Mouse (Mus musculus) kidney, adult 2 months (tissue): ENCODE data around the gene Tns3. TPM values are rescaled to one million over a fixed set of nuclear protein-coding genes. Genes with fewer than 3 reads are reported as not detected.

ENCODE experiments used
- DNase-seq: peaks from one replicate; pipeline ENCODE4 v3.0.0; 2021
- H3K27ac ChIP-seq: fragments of 200-500 bp; 2 replicates; pipeline ENCODE4 v1.5.1; 2012; ENCODE audit warnings: low read depth, low read length, control low read depth, inconsistent platforms; ENCODE audit not compliant: insufficient read depth
- H3K27me3 ChIP-seq: fragments of 200-500 bp; replicated peaks from 2 replicates; pipeline ENCODE4 v1.6.1; 2012; ENCODE audit warnings: mild to moderate bottlenecking, moderate library complexity, low read length, inconsistent platforms; ENCODE audit not compliant: control insufficient read depth, insufficient read depth
- H3K36me3 ChIP-seq: fragments of 200-500 bp; 2 replicates; pipeline ENCODE4 v1.6.1; 2012; ENCODE audit warnings: mild to moderate bottlenecking, moderate library complexity, low read length, inconsistent platforms; ENCODE audit not compliant: control insufficient read depth, insufficient read depth
- H3K4me1 ChIP-seq: fragments of 200-500 bp; 2 replicates; pipeline ENCODE4 v1.6.1; 2011; ENCODE audit warnings: low read length; ENCODE audit not compliant: control insufficient read depth, insufficient read depth
- H3K4me3 ChIP-seq: fragments of 200-500 bp; 2 replicates; pipeline ENCODE4 v1.5.1; 2011; ENCODE audit warnings: mild to moderate bottlenecking, low read depth, low read length, control low read depth; ENCODE audit not compliant: insufficient read depth
- CTCF ChIP-seq: fragments of 200-500 bp; conservative IDR thresholded peaks from 2 replicates; pipeline ENCODE4 v1.5.1; 2011; ENCODE audit warnings: low read depth, mild to moderate bottlenecking, control low read depth, low read length, moderate library complexity, mixed read lengths; ENCODE audit not compliant: insufficient read depth, insufficient read length
- POLR2A ChIP-seq: fragments of 200-500 bp; IDR thresholded peaks from one replicate; pipeline ENCODE4 v1.6.1; 2011; ENCODE audit warnings: low read depth, low read length, control low read depth
- WGBS: fragments of 180-500 bp; shearing (Covaris S2); methylation state at CpG from one replicate; pipeline ENCODE4 v1.1.7; 2018; 5-methylcytosine and 5-hydroxymethylcytosine counted together
- polyA plus RNA-seq: library from polyadenylated mRNA; depleted of rRNA; stranded (reverse); fragments of >200 nt; gene quantifications from 2 replicates; pipeline ENCODE4 v1.2.3, GENCODE M21; 2012

Tns3 gene
- polyA plus RNA-seq, 1 experiment = 63.7 TPM

DNA sequence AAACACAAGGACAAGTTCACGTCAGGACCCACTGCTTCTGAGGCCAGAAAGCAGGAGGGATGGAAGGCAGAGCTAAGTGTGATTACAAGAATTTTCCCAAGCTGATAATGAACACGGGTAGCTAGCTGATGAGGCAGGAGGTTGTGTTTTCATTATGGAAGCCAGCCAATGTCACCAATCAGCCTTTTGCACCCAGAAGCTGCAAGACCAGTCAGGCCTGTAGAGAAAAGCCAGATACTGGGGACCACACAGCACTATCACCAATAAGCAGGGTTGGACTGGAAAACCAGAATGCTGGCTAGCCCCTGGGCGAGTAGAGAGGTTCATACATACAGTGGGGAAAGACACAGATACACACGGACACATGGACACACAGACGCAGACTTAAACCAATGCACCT, 73.1 kb downstream of the Tns3 start:
- peak; percentile 51 for DNase-seq
- Histone ChIP-seq H3K4me3 (no peak overlapping the region), H3K4me1 (peaks cover 25% of the 10 kb centered on the region), H3K27me3 (no peaks in the 10 kb centered on the region), H3K36me3 (no peaks in the 10 kb centered on the region), H3K27ac (no peak overlapping the region)
- 77% methylated on average over 5 of the region's 5 CpGs for WGBS
- TF ChIP-seq CTCF (no peak), POLR2A (no peak)

DNA sequence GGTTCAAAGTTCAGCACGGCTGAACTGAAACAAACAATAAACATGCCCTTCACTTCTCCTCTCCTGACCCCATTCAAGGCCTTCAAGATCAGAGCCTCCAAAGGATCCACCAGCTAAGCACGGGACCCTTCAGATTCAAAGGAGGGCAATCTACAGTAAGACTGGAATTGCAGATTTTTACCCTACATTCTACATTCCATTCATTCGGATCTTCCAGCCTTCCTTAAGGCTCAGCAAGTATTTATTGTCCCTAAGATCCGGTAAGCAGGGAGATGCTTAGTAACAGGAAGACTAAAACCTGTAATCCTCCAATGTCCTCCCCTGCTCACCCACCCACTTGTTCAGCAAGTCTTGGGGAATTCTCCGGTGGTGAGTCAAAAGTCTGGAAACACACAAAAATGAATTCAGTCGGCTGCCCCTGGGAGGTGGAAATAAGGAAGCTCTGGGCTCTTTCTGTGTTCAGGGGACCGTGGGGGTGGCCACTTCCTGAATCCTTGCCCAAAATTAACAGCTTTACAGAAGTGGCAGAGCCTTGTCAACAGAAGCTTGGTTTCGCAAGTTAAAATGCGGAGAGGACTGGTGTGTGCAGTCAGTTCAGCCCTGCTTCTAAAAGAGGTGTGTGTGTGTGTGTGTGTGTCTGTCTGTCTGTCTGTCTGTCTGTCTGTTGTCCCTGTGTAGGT, 75.0 kb downstream of the Tns3 start:
- Histone ChIP-seq H3K4me1 (peaks cover 26% of the 10 kb centered on the region), H3K4me3 (no peak overlapping the region), H3K27ac (peak overlapping the region; percentile 59), H3K36me3 (no peaks in the 10 kb centered on the region), H3K27me3 (no peaks in the 10 kb centered on the region)
- no peak for TF ChIP-seq POLR2A
- TF ChIP-seq CTCF = no peak
- peak; percentile 49 for DNase-seq
- WGBS = 33% methylated on average over 9 of the region's 9 CpGs

DNA sequence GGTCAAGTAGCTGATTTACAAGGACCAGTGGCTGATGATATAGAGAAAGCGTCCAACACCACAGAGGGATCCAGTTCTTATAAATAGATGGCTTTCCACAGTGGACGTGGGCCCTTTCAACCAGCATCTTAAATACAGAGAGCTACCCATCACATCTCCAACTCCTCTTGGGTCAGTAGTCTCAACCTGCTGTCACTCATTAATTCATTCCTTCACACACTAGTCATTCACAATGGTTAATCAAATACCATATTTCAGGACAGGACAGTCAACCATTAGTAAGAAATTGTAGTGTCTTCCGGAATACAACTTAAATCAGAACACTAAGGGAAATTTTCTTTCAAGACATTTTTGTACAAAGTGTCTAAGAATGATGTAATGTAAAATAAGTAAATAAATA, 76.4 kb downstream of the Tns3 start:
- Histone ChIP-seq H3K36me3 (no peaks in the 10 kb centered on the region), H3K4me1 (peaks cover 27% of the 10 kb centered on the region), H3K27me3 (no peaks in the 10 kb centered on the region), H3K27ac (no peak overlapping the region), H3K4me3 (no peak overlapping the region)
- peak; percentile 56 for DNase-seq
- no peak for TF ChIP-seq POLR2A
- no peak for TF ChIP-seq CTCF
- 69% methylated on average over 3 of the region's 3 CpGs for WGBS

DNA sequence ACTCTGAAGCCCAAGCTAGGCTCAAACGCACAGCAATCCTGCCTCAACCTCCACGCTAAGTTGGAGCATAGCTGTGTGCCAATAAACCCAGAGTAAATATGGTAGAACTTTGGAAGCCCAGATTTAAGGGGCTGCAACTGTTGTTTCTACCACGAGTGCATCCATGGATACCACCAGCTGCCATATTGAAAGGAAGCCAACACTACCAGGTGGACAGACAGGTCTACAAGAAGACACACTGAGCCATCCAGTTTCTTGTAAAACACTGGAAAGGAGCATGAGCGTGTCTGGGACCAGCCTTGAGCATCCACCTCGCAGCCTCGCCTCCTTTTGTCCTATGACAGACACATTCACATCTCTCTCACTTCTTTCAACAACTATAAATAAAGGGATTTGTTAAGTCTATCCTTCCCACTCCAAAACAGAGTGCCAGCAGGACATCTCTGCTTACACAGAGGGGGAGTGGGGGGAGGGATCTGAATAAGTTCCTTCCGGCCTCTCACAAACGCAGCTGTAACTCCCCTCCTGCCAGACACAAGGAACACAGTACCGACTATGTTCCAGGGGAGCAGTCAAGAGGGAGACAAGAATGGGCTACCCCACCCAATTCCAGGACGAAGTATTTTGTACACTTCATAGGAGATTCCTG, 77.2 kb downstream of the Tns3 start:
- H3K27ac ChIP-seq = no peak overlapping the region
- 77% methylated on average over 10 of the region's 10 CpGs for WGBS
- no peaks in the 10 kb centered on the region for H3K27me3 ChIP-seq
- DNase-seq = no peak
- TF ChIP-seq POLR2A = no peak
- H3K36me3 ChIP-seq = no peaks in the 10 kb centered on the region
- no peak overlapping the region for H3K4me3 ChIP-seq
- H3K4me1 ChIP-seq = peaks cover 25% of the 10 kb centered on the region

DNA sequence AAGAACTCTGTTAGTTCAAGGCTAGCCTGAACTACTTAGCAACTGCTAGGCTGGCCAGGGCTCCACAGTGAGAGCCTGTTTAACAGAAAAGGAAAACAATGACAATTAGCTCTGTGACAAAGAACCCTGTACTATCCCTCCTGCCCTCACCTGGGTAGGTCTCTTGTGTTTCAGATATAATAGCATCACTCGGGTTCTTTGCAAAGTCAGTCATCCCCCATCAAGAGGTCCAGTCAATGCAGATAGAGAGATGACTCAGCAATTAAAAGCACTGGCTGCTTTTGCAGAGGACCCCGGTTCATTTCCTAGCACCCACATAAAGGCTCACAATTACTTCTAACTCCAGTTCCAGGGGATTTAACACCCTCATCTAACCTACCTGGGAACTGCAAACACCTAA, 78.0 kb downstream of the Tns3 start:
- Histone ChIP-seq H3K27me3 (no peaks in the 10 kb centered on the region), H3K4me3 (no peak overlapping the region), H3K4me1 (peaks cover 25% of the 10 kb centered on the region), H3K27ac (no peak overlapping the region), H3K36me3 (0 out of 2 replicates have a peak, but pooled peaks cover under 1% of the 10 kb centered on the region)
- TF ChIP-seq POLR2A = no peak
- TF ChIP-seq CTCF = no peak
- no peak for DNase-seq
- WGBS = 86% methylated on average over 2 of the region's 2 CpGs

- Histone ChIP-seq H3K4me3 (no peak overlapping the region), H3K27me3 (no peaks in the 10 kb centered on the region), H3K4me1 (peaks cover 25% of the 10 kb centered on the region), H3K36me3 (0 out of 2 replicates have a peak, but pooled peaks cover 2% of the 10 kb centered on the region), H3K27ac (no peak overlapping the region)
- WGBS = 69% methylated on average over 3 of the region's 3 CpGs
- DNase-seq = no peak
- TF ChIP-seq CTCF = no peak
- no peak for TF ChIP-seq POLR2A
These were observed 78.6 kb downstream of the Tns3 start for GRCm38 (mm10) chr11:8585686-8586085.

DNA sequence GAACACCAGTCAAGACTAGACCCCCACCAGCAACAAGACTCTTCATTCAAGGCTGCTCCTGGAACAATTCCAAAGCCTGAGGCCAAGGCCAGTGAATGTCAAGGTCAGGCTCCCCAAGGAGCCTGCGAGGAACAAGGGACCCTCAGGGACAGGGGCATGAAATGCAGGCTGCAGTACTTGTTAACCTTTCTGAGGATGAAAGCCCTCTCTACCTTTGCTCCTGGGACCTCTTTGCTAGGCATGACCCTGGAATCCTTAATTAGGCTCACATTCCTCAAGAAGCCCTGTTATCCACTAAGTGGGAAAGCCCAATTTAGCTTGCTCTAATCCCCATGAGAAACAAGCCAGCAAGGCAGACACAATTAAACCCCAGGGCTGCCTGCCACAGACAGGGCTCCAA, 79.4 kb downstream of the Tns3 start:
- WGBS = 50% methylated on average over 1 of the region's 1 CpGs
- no peak overlapping the region for H3K4me3 ChIP-seq
- peaks cover 25% of the 10 kb centered on the region for H3K4me1 ChIP-seq
- peak overlapping the region; percentile 25; the same call in 1 of the 2 replicates for H3K27ac ChIP-seq
- no peak for DNase-seq
- TF ChIP-seq POLR2A = no peak
- TF ChIP-seq CTCF = no peak
- 0 out of 2 replicates have a peak, but pooled peaks cover 2% of the 10 kb centered on the region for H3K36me3 ChIP-seq
- H3K27me3 ChIP-seq = no peaks in the 10 kb centered on the region
